Mouse (Mus musculus): ENCODE measurements around the gene Herc2. TPM values are rescaled to one million over a fixed set of nuclear protein-coding genes. Genes with fewer than 3 reads are reported as not detected.
"Not testable (repeated sequence)": the region's sequence is repeated elsewhere in the genome, so short reads cannot be mapped to it uniquely, and the experiment has no call there.

Herc2 gene
- polyA plus RNA-seq (2016; fragmentation: Nextera tagmentation; extraction: Ambion mirVana): 19.0 and 19.8 TPM in 2 replicates

DNA sequence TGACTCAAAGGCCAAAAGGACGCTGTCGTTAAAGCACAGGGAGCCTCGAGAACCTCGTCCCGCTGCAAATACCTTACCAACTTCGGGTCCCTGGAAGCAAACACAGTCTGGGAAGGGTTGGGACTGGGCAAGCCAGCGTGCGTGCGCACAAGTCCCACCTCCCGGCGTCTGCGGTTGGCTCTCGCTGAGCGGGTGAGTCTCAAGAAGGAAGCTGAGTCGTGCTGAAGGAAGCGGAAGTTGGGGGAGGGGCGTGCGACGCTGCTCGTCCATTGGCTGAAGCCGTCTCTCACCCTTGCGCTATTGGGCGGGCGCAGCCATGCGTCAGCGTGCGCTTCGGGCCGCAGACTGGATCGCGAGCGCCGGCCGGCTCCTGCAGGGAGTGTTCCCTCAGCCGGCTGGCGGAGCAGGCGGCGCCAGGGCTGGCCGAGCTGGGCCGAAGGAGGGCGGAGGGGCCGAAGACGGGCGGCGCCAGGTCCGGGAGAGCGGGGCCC lies at the start of gene Herc2:
Herc2 (plus strand) TSS at position 366 of the 491 bp plus-strand sequence.
- peaks cover 17% of the 10 kb centered on the region for H3K4me1 ChIP-seq
- WGBS: under 1% methylated on average over 47 of the region's 47 CpGs
- no peaks in the 10 kb centered on the region for H3K27me3 ChIP-seq (ENCODE audit: poor library complexity, severe bottlenecking)
- peak; percentile 97 for DNase-seq (ENCODE audit: extremely low spot score, low spot score)
- peak within 1 kb of the TSS; percentile 89 for H3K27ac ChIP-seq
- peak within 1 kb of the TSS; percentile 78 for H3K4me3 ChIP-seq
- no peaks in the 10 kb centered on the region for H3K9me3 ChIP-seq
- peaks cover 3% of the 10 kb centered on the region for H3K36me3 ChIP-seq (replicated peaks)

- no peaks in the 10 kb centered on the region for H3K36me3 ChIP-seq (replicated peaks)
- H3K27ac ChIP-seq: no peak overlapping the region
- no peaks in the 10 kb centered on the region for H3K4me1 ChIP-seq
- H3K9me3 ChIP-seq: no peaks in the 10 kb centered on the region
- no peak for DNase-seq (ENCODE audit: extremely low spot score, low spot score)
- no peak overlapping the region for H3K4me3 ChIP-seq
- H3K27me3 ChIP-seq (ENCODE audit: poor library complexity, severe bottlenecking): no peaks in the 10 kb centered on the region
- 90% methylated on average over 4 of the region's 4 CpGs for WGBS
Measured at GRCm38 (mm10) chr7:56010318-56011017, 39.5 kb upstream of the Herc2 start.

- DNase-seq (ENCODE audit: extremely low spot score, low spot score): no peak
- no peaks in the 10 kb centered on the region for H3K27me3 ChIP-seq (ENCODE audit: poor library complexity, severe bottlenecking)
Measured at GRCm38 (mm10) chr7:56011018-56011333, 39.0 kb upstream of the Herc2 start.

DNA sequence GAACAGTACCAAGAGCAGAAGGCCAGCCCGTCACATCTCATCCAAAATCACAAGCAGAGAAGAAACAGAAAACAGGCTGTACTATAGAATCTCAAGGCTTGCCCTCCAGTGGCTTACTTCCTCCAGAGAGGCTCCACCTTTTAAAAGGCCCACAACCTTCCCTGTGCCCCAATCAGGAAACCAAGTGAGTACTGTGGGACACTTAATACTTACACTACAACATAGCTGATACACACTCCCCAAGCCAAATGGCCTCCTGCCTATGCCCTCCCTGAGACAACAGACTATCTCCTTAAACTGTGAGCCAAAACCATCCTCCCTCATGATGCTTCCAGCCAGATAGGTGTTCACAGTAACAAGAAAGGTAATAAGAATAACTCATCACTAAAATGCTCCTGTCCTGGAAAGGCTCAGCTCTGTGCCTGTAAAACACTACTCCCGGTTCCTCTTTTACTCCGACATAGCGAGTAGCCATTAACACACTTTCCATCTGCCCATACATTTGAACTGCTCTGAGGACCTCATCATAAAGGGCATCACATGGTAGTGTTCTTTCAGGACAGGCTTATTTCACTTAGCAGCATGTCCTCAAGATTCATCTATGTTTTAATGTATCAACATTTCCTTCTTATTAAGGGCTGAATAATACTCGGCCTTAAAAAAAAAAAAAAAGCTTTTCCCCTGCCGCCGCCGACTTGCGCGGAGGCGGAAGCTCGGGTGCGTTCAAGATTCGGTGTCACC lies 36.6 kb upstream of the Herc2 start:
- no peak for DNase-seq (ENCODE audit: extremely low spot score, low spot score)
- Histone ChIP-seq H3K4me3 (no peak overlapping the region), H3K4me1 (peaks cover under 1% of the 10 kb centered on the region), H3K36me3 (replicated peaks) (no peaks in the 10 kb centered on the region), H3K27ac (no peak overlapping the region), H3K27me3 (ENCODE audit: poor library complexity, severe bottlenecking) (no peaks in the 10 kb centered on the region), H3K9me3 (no peaks in the 10 kb centered on the region)
- WGBS: 99% methylated on average over 14 of the region's 14 CpGs

More at GRCm38 (mm10) chr7:56011018-56011333, 39.0 kb upstream of the Herc2 start:
- Histone ChIP-seq H3K4me3 (no peak overlapping the region), H3K9me3 (no peaks in the 10 kb centered on the region), H3K27ac (no peak overlapping the region), H3K4me1 (no peaks in the 10 kb centered on the region), H3K36me3 (replicated peaks) (no peaks in the 10 kb centered on the region)

- not testable (repeated sequence) for H3K4me1 ChIP-seq; H3K9me3 ChIP-seq; H3K4me3 ChIP-seq; DNase-seq (ENCODE audit: extremely low spot score, low spot score); H3K27me3 ChIP-seq (ENCODE audit: poor library complexity, severe bottlenecking); H3K36me3 ChIP-seq (replicated peaks); H3K27ac ChIP-seq
- WGBS: 95% methylated on average over 9 of the region's 18 CpGs
Measured at GRCm38 (mm10) chr7:56014002-56014702, 35.8 kb upstream of the Herc2 start.

- Histone ChIP-seq H3K36me3 (replicated peaks) (no peaks in the 10 kb centered on the region), H3K27me3 (ENCODE audit: poor library complexity, severe bottlenecking) (0 out of 2 replicates have a peak, but pooled peaks cover under 1% of the 10 kb centered on the region), H3K4me1 (peaks cover 13% of the 10 kb centered on the region), H3K9me3 (no peaks in the 10 kb centered on the region), H3K27ac (no peak overlapping the region), H3K4me3 (no peak overlapping the region)
- DNase-seq (ENCODE audit: extremely low spot score, low spot score): no peak
- WGBS: 89% methylated on average over 6 of the region's 6 CpGs
Measured at GRCm38 (mm10) chr7:56015172-56015571, 34.8 kb upstream of the Herc2 start.

DNA sequence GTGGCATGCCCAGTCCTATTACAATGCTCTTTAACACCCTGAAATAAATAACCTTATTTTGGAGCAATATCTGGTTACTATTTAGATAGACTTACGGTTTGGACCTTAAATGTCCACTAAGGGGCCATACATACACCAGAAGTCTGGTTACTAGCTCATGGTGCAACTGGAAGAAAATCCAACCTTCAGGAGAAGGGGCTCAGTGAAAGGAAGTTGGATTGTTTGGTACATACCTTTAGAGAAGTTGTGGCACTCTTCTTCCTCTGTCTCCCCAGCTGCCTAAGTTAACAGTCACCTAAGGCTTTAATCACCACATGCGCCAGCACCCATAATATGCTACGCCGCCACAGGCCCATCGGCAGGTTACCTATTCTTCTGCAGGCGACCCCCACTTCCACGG lies 34.2 kb upstream of the Herc2 start:
- Histone ChIP-seq H3K27ac (0 out of 2 replicates have a peak overlapping the region, but pooled peaks have one; percentile 21), H3K27me3 (ENCODE audit: poor library complexity, severe bottlenecking) (0 out of 2 replicates have a peak, but pooled peaks cover 7% of the 10 kb centered on the region), H3K36me3 (replicated peaks) (no peaks in the 10 kb centered on the region), H3K9me3 (no peaks in the 10 kb centered on the region), H3K4me3 (no peak overlapping the region), H3K4me1 (peaks cover 13% of the 10 kb centered on the region)
- 94% methylated on average over 7 of the region's 7 CpGs for WGBS
- DNase-seq (ENCODE audit: extremely low spot score, low spot score): no peak

GRCm38 (mm10) chr7:56017761-56018160 lies 32.2 kb upstream of the Herc2 start:
- 87% methylated on average over 3 of the region's 3 CpGs for WGBS
- H3K36me3 ChIP-seq (replicated peaks): no peaks in the 10 kb centered on the region
- no peak for DNase-seq (ENCODE audit: extremely low spot score, low spot score)
- 0 out of 2 replicates have a peak, but pooled peaks cover 9% of the 10 kb centered on the region for H3K27me3 ChIP-seq (ENCODE audit: poor library complexity, severe bottlenecking)
- H3K9me3 ChIP-seq: no peaks in the 10 kb centered on the region
- no peak overlapping the region for H3K27ac ChIP-seq
- no peak overlapping the region for H3K4me3 ChIP-seq
- H3K4me1 ChIP-seq: peaks cover 13% of the 10 kb centered on the region

DNA sequence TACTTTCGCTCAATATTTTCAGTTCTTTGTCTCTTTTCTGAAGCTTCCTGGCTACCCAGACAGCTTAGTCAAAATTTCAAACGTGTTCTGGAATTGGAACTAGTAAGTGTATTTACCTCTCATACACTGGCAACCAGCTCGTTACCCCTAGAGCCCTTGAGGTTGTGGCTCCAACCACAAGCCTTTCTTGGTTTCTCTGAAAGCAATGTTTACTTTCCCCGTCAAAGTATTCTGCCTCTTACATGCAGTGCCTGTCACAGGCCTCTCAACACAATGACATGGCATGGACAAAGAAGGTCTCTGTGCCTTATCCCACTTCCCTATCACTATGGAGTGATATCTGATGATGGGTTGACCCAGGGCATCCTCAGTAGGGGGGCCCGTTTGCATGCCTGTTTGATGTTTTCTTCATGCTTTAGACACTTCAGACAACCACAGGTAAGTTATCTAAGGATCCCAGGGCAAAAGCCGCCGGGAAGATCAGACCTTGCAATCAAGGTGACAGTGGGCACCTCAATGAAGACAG lies 31.5 kb upstream of the Herc2 start:
- H3K27me3 ChIP-seq (ENCODE audit: poor library complexity, severe bottlenecking): 0 out of 2 replicates have a peak, but pooled peaks cover 9% of the 10 kb centered on the region
- H3K36me3 ChIP-seq (replicated peaks): no peaks in the 10 kb centered on the region
- no peak for DNase-seq (ENCODE audit: extremely low spot score, low spot score)
- H3K27ac ChIP-seq: peak overlapping the region; percentile 90
- peak overlapping the region; percentile 76 for H3K4me3 ChIP-seq
- WGBS: 59% methylated on average over 7 of the region's 7 CpGs
- no peaks in the 10 kb centered on the region for H3K9me3 ChIP-seq
- H3K4me1 ChIP-seq: peaks cover 13% of the 10 kb centered on the region

DNA sequence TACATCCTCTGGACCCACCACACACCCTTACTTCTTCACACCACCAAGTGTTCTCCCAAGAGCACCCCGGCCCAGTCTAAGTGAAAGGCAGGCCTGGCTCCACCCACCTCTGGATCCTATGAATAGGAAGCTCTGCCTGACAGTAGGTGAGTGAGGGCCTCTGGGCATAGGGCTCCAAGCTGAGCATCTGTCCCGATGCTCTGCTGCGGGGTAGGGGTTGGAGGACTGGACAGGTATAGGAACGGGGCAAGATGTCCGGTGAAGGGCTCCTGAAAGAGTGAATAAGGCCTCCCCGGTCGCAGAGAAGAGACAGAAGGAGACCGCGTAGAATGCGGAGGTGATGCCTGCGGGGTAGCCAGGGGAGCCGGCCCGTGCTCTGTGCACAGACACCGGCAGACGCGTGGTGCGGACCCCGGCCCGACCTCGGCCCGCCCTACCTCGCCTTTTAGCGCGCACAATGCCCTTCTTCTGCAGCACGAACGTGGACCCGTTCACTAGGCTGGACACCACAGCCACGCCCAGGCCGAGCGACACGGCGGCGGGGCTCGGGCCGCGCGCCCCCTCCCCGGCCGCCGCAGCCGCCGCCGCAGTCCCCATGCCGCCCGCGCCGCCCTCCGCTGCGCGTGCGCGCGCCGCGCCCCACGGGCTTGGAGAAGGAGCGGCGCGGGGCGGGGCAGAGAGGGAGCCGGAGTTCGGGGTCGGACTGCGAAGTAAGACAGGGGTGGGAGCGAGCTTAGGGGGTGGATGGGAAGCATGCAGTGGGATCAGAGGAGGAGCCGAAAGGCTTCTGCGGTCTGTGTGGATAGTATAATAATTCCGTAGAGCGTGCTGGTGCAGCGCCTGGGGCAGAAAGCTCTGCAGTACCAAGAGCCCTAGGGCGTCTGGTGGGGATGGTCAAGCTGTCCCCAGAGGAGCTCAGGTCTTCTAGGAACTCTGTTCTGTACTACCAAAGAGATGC lies 30.7 kb upstream of the Herc2 start:
- Histone ChIP-seq H3K4me1 (peaks cover 13% of the 10 kb centered on the region), H3K27me3 (ENCODE audit: poor library complexity, severe bottlenecking) (0 out of 2 replicates have a peak, but pooled peaks cover 9% of the 10 kb centered on the region), H3K9me3 (no peaks in the 10 kb centered on the region), H3K27ac (peak overlapping the region; percentile 90), H3K4me3 (peak overlapping the region; percentile 76), H3K36me3 (replicated peaks) (no peaks in the 10 kb centered on the region)
- peak; percentile 74 for DNase-seq (ENCODE audit: extremely low spot score, low spot score)
- WGBS: under 1% methylated on average over 61 of the region's 71 CpGs

- 62% methylated on average over 3 of the region's 3 CpGs for WGBS
- Histone ChIP-seq H3K9me3 (no peaks in the 10 kb centered on the region), H3K36me3 (replicated peaks) (no peaks in the 10 kb centered on the region), H3K27me3 (ENCODE audit: poor library complexity, severe bottlenecking) (0 out of 2 replicates have a peak, but pooled peaks cover 9% of the 10 kb centered on the region), H3K4me1 (peaks cover 13% of the 10 kb centered on the region), H3K4me3 (peak within 1 kb of the TSS; percentile 76), H3K27ac (peak within 1 kb of the TSS; percentile 90)
- DNase-seq (ENCODE audit: extremely low spot score, low spot score): no peak
Measured at GRCm38 (mm10) chr7:56019930-56020253, 30.1 kb upstream of the Herc2 start, which contains the start of gene Nipa1. TSS of gene Nipa1 (minus strand) at chr7:56019954.
